Mouse (Mus musculus) lung, embryonic 14.5 days (tissue): Measurements from ENCODE around the gene Kti12. TPM values are rescaled to one million over a fixed set of nuclear protein-coding genes. Genes with fewer than 3 reads are reported as not detected.
A peak's percentile ranks its signal among the peaks of the same experiment; 100 is the strongest.

Experiments
- ATAC-seq: fragments of 200-750 bp; cut with Nextera tagmentation; 2 replicates; pipeline ENCODE4 v1.8.0; 2017; ENCODE audit warnings: mild to moderate bottlenecking, moderate TSS enrichment, moderate library complexity; ENCODE audit not compliant: insufficient read depth
- DNase-seq: peaks from one replicate; pipeline ENCODE4 v3.0.0-alpha.2; 2015
- H3K27ac ChIP-seq: fragments of 300-500 bp; sonication (generic); 2 replicates; pipeline ENCODE4 v1.5.1; 2014; ENCODE audit warnings: low read depth, mild to moderate bottlenecking, moderate library complexity
- H3K27me3 ChIP-seq: fragments of 300-500 bp; sonication (generic); 2 replicates; pipeline ENCODE4 v1.6.1; 2014; ENCODE audit warnings: low read length, control low read depth; ENCODE audit not compliant: insufficient read depth
- H3K36me3 ChIP-seq: fragments of 300-500 bp; sonication (generic); 2 replicates; pipeline ENCODE4 v1.6.1; 2014; ENCODE audit warnings: control low read depth; ENCODE audit not compliant: insufficient read depth
- H3K4me1 ChIP-seq: fragments of 300-500 bp; sonication (generic); 2 replicates; pipeline ENCODE4 v1.6.1; 2014; ENCODE audit warnings: antibody characterized with exemption, control low read depth; ENCODE audit not compliant: insufficient read depth
- H3K4me2 ChIP-seq: fragments of 300-500 bp; sonication (generic); 2 replicates; pipeline ENCODE4 v1.6.1; 2014; ENCODE audit warnings: mild to moderate bottlenecking
- H3K4me3 ChIP-seq: fragments of 300-500 bp; sonication (generic); 2 replicates; pipeline ENCODE4 v1.5.1; 2014; ENCODE audit warnings: low read depth, low read length
- H3K9ac ChIP-seq: fragments of 300-500 bp; sonication (generic); 2 replicates; pipeline ENCODE4 v1.6.1; 2014
- H3K9me3 ChIP-seq: fragments of 300-500 bp; sonication (generic); 2 replicates; pipeline ENCODE4 v1.6.1; 2016; ENCODE audit warnings: low read depth, low read length, control low read depth
- CTCF ChIP-seq: IDR thresholded peaks from 2 replicates; pipeline ENCODE4 v1.5.1; 2016; ENCODE audit warnings: antibody characterized with exemption, low read depth
- WGBS: fragments of 180-500 bp; shearing (Covaris S2); extraction: QIAGEN DNeasy Blood & Tissue Kit; methylation state at CpG from one replicate; pipeline ENCODE4 v1.1.7; 2014; 5-methylcytosine and 5-hydroxymethylcytosine counted together
- polyA plus RNA-seq: library from polyadenylated mRNA; unstranded; fragments of >200 nt; fragmentation: Nextera tagmentation; extraction: Ambion mirVana; gene quantifications from 2 replicates; pipeline ENCODE4 v1.2.1, GENCODE M21; 2014

Kti12 gene
- polyA plus RNA-seq, 1 experiment from 2014 or later: 62.8 TPM

GRCm38 (mm10) chr4:108869730-108870374 is 22.3 kb downstream of the Kti12 start:
- Histone ChIP-seq H3K36me3 (no peaks in the 10 kb centered on the region), H3K9ac (no peak overlapping the region), H3K9me3 (no peaks in the 10 kb centered on the region), H3K4me1 (no peaks in the 10 kb centered on the region), H3K27ac (no peak overlapping the region), H3K4me3 (no peak overlapping the region), H3K27me3 (no peaks in the 10 kb centered on the region), H3K4me2 (no peak overlapping the region)
- TF ChIP-seq CTCF: peak; percentile 97
- 34% methylated on average over 10 of the region's 10 CpGs for WGBS
- ATAC-seq (peak; percentile 74; the same call in 1 of the 2 replicates), DNase-seq (peak; percentile 96)

GRCm38 (mm10) chr4:108873746-108874145 is 26.2 kb downstream of the Kti12 start:
- Histone ChIP-seq H3K27me3 (no peaks in the 10 kb centered on the region), H3K36me3 (no peaks in the 10 kb centered on the region), H3K9ac (no peak overlapping the region), H3K4me3 (no peak overlapping the region), H3K4me1 (no peaks in the 10 kb centered on the region), H3K4me2 (no peak overlapping the region), H3K9me3 (no peaks in the 10 kb centered on the region), H3K27ac (no peak overlapping the region)
- WGBS: 83% methylated on average over 5 of the region's 5 CpGs
- no peak for ATAC-seq
- no peak for DNase-seq
- no peak for TF ChIP-seq CTCF

DNA sequence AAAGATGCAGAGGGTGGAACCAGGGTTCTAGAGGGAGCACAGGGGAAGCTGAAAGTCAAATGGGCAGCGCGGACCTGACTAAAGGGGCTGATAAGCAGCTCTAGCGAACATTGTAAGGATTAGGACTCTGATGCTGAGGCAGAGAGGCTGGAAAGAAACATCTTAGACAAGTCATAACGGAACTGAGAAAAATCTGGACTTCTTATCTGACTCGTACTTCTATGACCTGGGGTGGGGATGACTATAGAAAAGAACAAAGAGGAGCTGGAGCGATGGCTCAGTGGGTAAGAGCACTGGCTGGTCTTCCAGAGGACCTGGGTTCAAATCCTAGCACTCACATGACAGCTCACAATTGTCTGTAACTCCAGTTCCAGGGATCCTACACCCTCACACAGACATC is 30.3 kb downstream of the Kti12 start:
- H3K36me3 ChIP-seq: no peaks in the 10 kb centered on the region
- no peak overlapping the region for H3K4me3 ChIP-seq

GRCm38 (mm10) chr4:108878963-108879822 is 31.6 kb downstream of the Kti12 start, which contains the start of gene Rab3b:
Gene Rab3b (plus strand): TSS chr4:108879063.
- Histone ChIP-seq H3K9ac (peak within 1 kb of the TSS; percentile 51), H3K9me3 (no peaks in the 10 kb centered on the region), H3K4me3 (peak within 1 kb of the TSS; percentile 53), H3K27me3 (0 out of 2 replicates have a peak, but pooled peaks cover 3% of the 10 kb centered on the region), H3K4me1 (no peaks in the 10 kb centered on the region), H3K27ac (no peak within 1 kb of the TSS), H3K36me3 (no peaks in the 10 kb centered on the region), H3K4me2 (peak within 1 kb of the TSS; percentile 99)
- TF ChIP-seq CTCF: no peak
- under 1% methylated on average over 46 of the region's 46 CpGs for WGBS
- DNase-seq: peak; percentile 84
- ATAC-seq: peak; percentile 92

More for the DNA sequence above, 30.3 kb downstream of the Kti12 start:
- H3K4me1 ChIP-seq: no peaks in the 10 kb centered on the region
- no peak overlapping the region for H3K27ac ChIP-seq
- H3K4me2 ChIP-seq: no peak overlapping the region
- ATAC-seq (no peak), DNase-seq (no peak)
- H3K9me3 ChIP-seq: no peaks in the 10 kb centered on the region
- no peak for TF ChIP-seq CTCF
- H3K9ac ChIP-seq: no peak overlapping the region
- 0 out of 2 replicates have a peak, but pooled peaks cover 3% of the 10 kb centered on the region for H3K27me3 ChIP-seq
- WGBS: 68% methylated on average over 6 of the region's 6 CpGs

- Histone ChIP-seq H3K36me3 (no peaks in the 10 kb centered on the region), H3K4me3 (no peak overlapping the region), H3K27ac (no peak overlapping the region), H3K9me3 (no peaks in the 10 kb centered on the region), H3K9ac (no peak overlapping the region), H3K4me1 (no peaks in the 10 kb centered on the region), H3K27me3 (0 out of 2 replicates have a peak, but pooled peaks cover 3% of the 10 kb centered on the region), H3K4me2 (no peak overlapping the region)
- TF ChIP-seq CTCF: no peak
- DNase-seq (no peak), ATAC-seq (no peak)
- WGBS: 43% methylated on average over 13 of the region's 13 CpGs
These were observed 36.2 kb downstream of the Kti12 start for GRCm38 (mm10) chr4:108883815-108884214.

DNA sequence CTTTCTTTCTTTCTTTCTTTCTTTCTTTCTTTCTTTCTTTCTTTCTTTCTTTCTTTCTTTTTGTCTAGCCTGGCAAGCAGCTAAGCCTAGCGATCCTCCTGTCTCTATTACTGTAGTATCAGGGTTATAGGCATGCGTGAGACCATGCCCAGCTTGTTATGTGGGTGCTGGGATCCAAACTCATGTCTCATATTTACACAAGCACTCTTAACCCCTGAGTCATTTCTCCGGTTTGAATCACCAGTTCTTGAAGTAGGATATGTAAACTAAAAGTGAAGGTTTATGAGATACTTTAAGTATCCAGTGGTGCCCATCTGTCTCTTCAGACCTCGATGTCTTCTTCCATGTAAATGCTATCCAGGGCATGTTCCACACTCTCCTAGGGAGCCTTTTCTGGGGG is 39.9 kb downstream of the Kti12 start:
- H3K27me3 ChIP-seq: no peaks in the 10 kb centered on the region

GRCm38 (mm10) chr4:108890876-108891275 is 43.3 kb downstream of the Kti12 start:
- ATAC-seq (no peak), DNase-seq (no peak)
- no peak overlapping the region for H3K9ac ChIP-seq

More for the DNA sequence above, 39.9 kb downstream of the Kti12 start:
- no peak overlapping the region for H3K9ac ChIP-seq
- DNase-seq: no peak
- no peaks in the 10 kb centered on the region for H3K4me1 ChIP-seq
- H3K4me3 ChIP-seq: no peak overlapping the region
- H3K4me2 ChIP-seq: no peak overlapping the region
- H3K36me3 ChIP-seq: no peaks in the 10 kb centered on the region
- 56% methylated on average over 4 of the region's 4 CpGs for WGBS
- no peak for TF ChIP-seq CTCF
- no peak overlapping the region for H3K27ac ChIP-seq
- ATAC-seq: no peak
- no peaks in the 10 kb centered on the region for H3K9me3 ChIP-seq

More at GRCm38 (mm10) chr4:108890876-108891275, 43.3 kb downstream of the Kti12 start:
- Histone ChIP-seq H3K36me3 (no peaks in the 10 kb centered on the region), H3K9me3 (no peaks in the 10 kb centered on the region), H3K27me3 (no peaks in the 10 kb centered on the region), H3K4me3 (no peak overlapping the region), H3K27ac (no peak overlapping the region), H3K4me1 (no peaks in the 10 kb centered on the region), H3K4me2 (no peak overlapping the region)
- WGBS: 81% methylated on average over 6 of the region's 6 CpGs
- no peak for TF ChIP-seq CTCF

Other genes starting within 250 kb of the Kti12 start
- 31.1 and 31.4 TPM in 2 replicates for gene Cc2d1b, start 227.8 kb upstream of the Kti12 start, polyA plus RNA-seq
- gene 3110021N24Rik, start 128.1 kb upstream of the Kti12 start, polyA plus RNA-seq: 2.2 and 3.1 TPM in 2 replicates
- 5.2 and 5.5 TPM in 2 replicates for gene Zfyve9, start 67.0 kb upstream of the Kti12 start, polyA plus RNA-seq
- 167 and 176 TPM in 2 replicates for gene Btf3l4, start 14.2 kb upstream of the Kti12 start, polyA plus RNA-seq
- gene Txndc12, start 13.2 kb upstream of the Kti12 start, polyA plus RNA-seq: 129 and 131 TPM in 2 replicates
- 1.2 and 1.3 TPM in 2 replicates for gene A730015C16Rik, start 834 bp downstream of the Kti12 start, polyA plus RNA-seq
- 6.3 and 8.0 TPM in 2 replicates for gene Rab3b, start 31.3 kb downstream of the Kti12 start, polyA plus RNA-seq
- 49.6 and 51.4 TPM in 2 replicates for gene Nrd1, start 152.9 kb downstream of the Kti12 start, polyA plus RNA-seq